Mouse (Mus musculus) C2C12 (cell line): Measurements from ENCODE around the gene Npy1r. TPM values are rescaled to one million over a fixed set of nuclear protein-coding genes. Genes with fewer than 3 reads are reported as not detected.

ENCODE experiments used
- H3K27me3 ChIP-seq: one replicate; pipeline ENCODE4 v1.6.1; 2011; ENCODE audit not compliant: control insufficient read depth, insufficient read depth, insufficient read length
- H3K36me3 ChIP-seq: one replicate; pipeline ENCODE4 v1.6.1; 2011; ENCODE audit not compliant: control insufficient read depth, insufficient read depth
- H3K4me3 ChIP-seq: one replicate; pipeline ENCODE4 v1.5.1; 2011; ENCODE audit warnings: mild to moderate bottlenecking, control low read depth; ENCODE audit not compliant: poor library complexity, insufficient read depth, severe bottlenecking
- H3K79me2 ChIP-seq: one replicate; pipeline ENCODE4 v1.6.1; 2011; ENCODE audit not compliant: control insufficient read depth, insufficient read depth
- H3K79me3 ChIP-seq: one replicate; pipeline ENCODE4 v1.6.1; 2011; ENCODE audit warnings: low read depth, control low read depth
- H3ac ChIP-seq: one replicate; pipeline ENCODE3; 2011; ENCODE audit warnings: low read depth; ENCODE audit not compliant: control insufficient read depth, insufficient read length
- CEBPB ChIP-seq: IDR thresholded peaks from one replicate; pipeline ENCODE4 v1.6.1; 2011; ENCODE audit warnings: low read depth, mild to moderate bottlenecking, control low read depth, moderate library complexity
- CTCF ChIP-seq: IDR thresholded peaks from one replicate; pipeline ENCODE4 v1.5.1; 2011; ENCODE audit not compliant: control insufficient read depth, insufficient read depth, insufficient read length
- FOSL1 ChIP-seq: IDR thresholded peaks from one replicate; pipeline ENCODE4 v1.8.0; 2011; ENCODE audit warnings: mild to moderate bottlenecking, low read length; ENCODE audit not compliant: poor library complexity, insufficient read depth, severe bottlenecking
- MAX ChIP-seq: IDR thresholded peaks from one replicate; pipeline ENCODE4 v1.6.1; 2011; ENCODE audit warnings: mild to moderate bottlenecking, control low read depth
- MYOD1 ChIP-seq: IDR thresholded peaks from one replicate; pipeline ENCODE4 v1.6.1; 2011; ENCODE audit warnings: low read depth; ENCODE audit not compliant: control insufficient read depth, insufficient read length
- MYOG ChIP-seq: IDR thresholded peaks from one replicate; pipeline ENCODE4 v1.6.1; 2011; ENCODE audit not compliant: control insufficient read depth, insufficient read length; ENCODE audit errors: extremely low read depth
- USF1 ChIP-seq: IDR thresholded peaks from one replicate; pipeline ENCODE4 v1.6.1; 2011; ENCODE audit warnings: low read depth, mild to moderate bottlenecking, control low read depth, moderate library complexity
- long read RNA-seq, 2 experiments: library from polyadenylated mRNA; unstranded; transcript quantifications; one replicate each; pipeline ENCODE4 v2.0.0; 2019 to 2020
- polyA plus RNA-seq: library from polyadenylated mRNA; unstranded; fragments of >200 nt; fragmentation: generic; extraction: Trizol; gene quantifications from one replicate; pipeline ENCODE4 v1.2.1, GENCODE M21; 2012; ENCODE audit warnings: missing spikeins

Gene Npy1r
- polyA plus RNA-seq = not detected
- long read RNA-seq, experiment 1, partial matches to known transcripts = 0 of 2 reads
- long read RNA-seq, experiment 1, other reads (novel, unspliced or antisense) = 0 of 2 reads
- long read RNA-seq, experiment 2 = 0 reads

GRCm38 (mm10) chr8:66696970-66697843, at the start of gene Npy1r:
Gene Npy1r, plus strand, starts transcription at chr8:66697192.
- Histone ChIP-seq H3K79me2 (no peaks in the 10 kb centered on the region), H3K79me3 (no peaks in the 10 kb centered on the region), H3ac (no peak within 1 kb of the TSS), H3K4me3 (no peak within 1 kb of the TSS), H3K27me3 (no peaks in the 10 kb centered on the region), H3K36me3 (no peaks in the 10 kb centered on the region)
- TF ChIP-seq FOSL1 = no peak

GRCm38 (mm10) chr8:66681261-66681660, 15.7 kb upstream of the Npy1r start:
- Histone ChIP-seq H3ac (no peak overlapping the region), H3K79me3 (no peaks in the 10 kb centered on the region), H3K79me2 (no peaks in the 10 kb centered on the region), H3K4me3 (no peak overlapping the region), H3K36me3 (no peaks in the 10 kb centered on the region), H3K27me3 (no peaks in the 10 kb centered on the region)
- no peak for TF ChIP-seq MAX
- TF ChIP-seq MYOG = no peak
- TF ChIP-seq MYOD1 = no peak
- TF ChIP-seq CTCF = no peak
- peak; percentile 88 for TF ChIP-seq CEBPB
- no peak for TF ChIP-seq USF1
- peak; percentile 42 for TF ChIP-seq FOSL1

GRCm38 (mm10) chr8:66687511-66688329, 9.3 kb upstream of the Npy1r start, which contains the start of gene Npy5r:
Gene Npy5r, minus strand, starts transcription at chr8:66688128.
- TF ChIP-seq FOSL1 (no peak), MAX (no peak), CEBPB (no peak), USF1 (no peak), CTCF (no peak), MYOD1 (no peak)
- no peaks in the 10 kb centered on the region for H3K27me3 ChIP-seq
- H3ac ChIP-seq = no peak within 1 kb of the TSS
- no peaks in the 10 kb centered on the region for H3K79me3 ChIP-seq
- no peaks in the 10 kb centered on the region for H3K36me3 ChIP-seq
- H3K79me2 ChIP-seq = no peaks in the 10 kb centered on the region
- no peak within 1 kb of the TSS for H3K4me3 ChIP-seq

- Histone ChIP-seq H3ac (no peak overlapping the region), H3K79me3 (no peaks in the 10 kb centered on the region), H3K27me3 (no peaks in the 10 kb centered on the region), H3K79me2 (no peaks in the 10 kb centered on the region), H3K36me3 (no peaks in the 10 kb centered on the region), H3K4me3 (no peak overlapping the region)
- TF ChIP-seq MYOD1 (no peak), USF1 (no peak), CEBPB (no peak), MAX (no peak), MYOG (no peak), CTCF (no peak), FOSL1 (no peak)
These were observed 8.6 kb upstream of the Npy1r start for GRCm38 (mm10) chr8:66688395-66688794.

- H3K36me3 ChIP-seq = no peaks in the 10 kb centered on the region
- H3K4me3 ChIP-seq = no peak overlapping the region
- no peaks in the 10 kb centered on the region for H3K27me3 ChIP-seq
- H3ac ChIP-seq = no peak overlapping the region
- no peak for TF ChIP-seq MYOG
- TF ChIP-seq CEBPB = no peak
- TF ChIP-seq CTCF = no peak
- no peak for TF ChIP-seq MAX
- no peak for TF ChIP-seq FOSL1
- TF ChIP-seq MYOD1 = no peak
- TF ChIP-seq USF1 = no peak
- H3K79me2 ChIP-seq = no peaks in the 10 kb centered on the region
- no peaks in the 10 kb centered on the region for H3K79me3 ChIP-seq
These were observed 8.2 kb upstream of the Npy1r start for GRCm38 (mm10) chr8:66688799-66689198.

- TF ChIP-seq USF1 (no peak), MYOG (no peak), CTCF (no peak), CEBPB (no peak), FOSL1 (no peak), MYOD1 (no peak), MAX (no peak)
- Histone ChIP-seq H3K36me3 (no peaks in the 10 kb centered on the region), H3K27me3 (no peaks in the 10 kb centered on the region), H3K79me3 (no peaks in the 10 kb centered on the region), H3ac (no peak overlapping the region), H3K4me3 (no peak overlapping the region), H3K79me2 (no peaks in the 10 kb centered on the region)
These were observed 6.6 kb upstream of the Npy1r start for GRCm38 (mm10) chr8:66690402-66690801.
